In the genomic region with DNA sequence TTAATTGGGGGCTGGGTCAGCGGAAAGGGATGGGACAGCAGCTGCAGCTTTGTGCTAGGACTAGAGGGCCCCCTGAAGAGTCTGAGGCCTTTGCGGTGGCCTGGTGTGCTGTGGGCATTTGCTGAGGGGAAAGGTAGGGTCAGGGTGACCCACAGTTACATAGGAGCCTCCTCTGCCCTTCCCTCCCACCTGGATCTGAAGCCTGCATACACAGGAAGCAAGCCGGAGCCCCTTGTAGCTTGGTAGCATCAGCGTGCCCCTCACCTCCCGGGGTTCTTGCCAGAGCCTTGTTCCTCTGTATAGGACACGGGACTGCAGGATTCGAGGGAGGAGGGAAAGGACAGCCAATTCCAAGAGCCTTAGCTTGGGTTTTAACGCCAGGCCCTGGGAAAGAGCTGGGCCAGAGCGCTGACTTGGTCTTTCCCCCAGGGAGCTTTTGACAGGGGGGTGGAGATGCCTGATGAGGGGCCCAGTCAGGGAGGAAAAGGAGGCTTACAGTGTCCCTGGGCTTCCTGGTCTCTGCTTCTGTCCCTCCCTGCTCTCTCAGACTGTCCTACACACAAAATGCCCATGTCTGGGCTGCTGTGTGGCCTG, we compare ENCODE assay signal across 8 mouse cellular contexts. TPM values are rescaled to one million over a fixed set of nuclear protein-coding genes. Genes with fewer than 3 reads are reported as not detected.
DNase-seq lines count a peak whose midpoint lies in the region; ATAC-seq and TF ChIP-seq lines count a peak whose summit lies in the region.

No protein-coding gene starts in this region.

- peak overlapping the region; percentile 47 for H3K4me3 ChIP-seq in kidney, postnatal 0 days (replicated peaks; ENCODE audit: low read depth, low read length)
- H3K4me3 ChIP-seq in forebrain, embryonic 16.5 days (replicated peaks; ENCODE audit: low read length) = peak overlapping the region; percentile 62
- peak overlapping the region; percentile 49 for H3K4me3 ChIP-seq in intestine, postnatal 0 days (ENCODE audit: low read depth, low read length)
- H3K4me3 ChIP-seq in neural tube, embryonic 14.5 days (ENCODE audit: low read depth, low read length) = peak overlapping the region; percentile 16; the same call in 1 of the 2 replicates

- ATAC-seq in kidney, postnatal 0 days (replicated peaks; ENCODE audit: low FRiP score, low read depth) = no peak
- ATAC-seq in forebrain, embryonic 16.5 days = peak; percentile 15; the same call in 1 of the 2 replicates
- no peak for ATAC-seq in intestine, postnatal 0 days
- ATAC-seq in neural tube, embryonic 14.5 days (ENCODE audit: low read depth) = peak; percentile 21; the same call in 1 of the 2 replicates

- peak overlapping the region; percentile 38 for H3K9ac ChIP-seq in kidney, postnatal 0 days (ENCODE audit: low read depth, low read length)
- H3K9ac ChIP-seq in forebrain, embryonic 16.5 days (replicated peaks; ENCODE audit: low read depth, low read length) = no peak overlapping the region; the same call in 1 of the 2 replicates
- no peak overlapping the region for H3K9ac ChIP-seq in intestine, postnatal 0 days (ENCODE audit: low read depth, low read length)
- H3K9ac ChIP-seq in neural tube, embryonic 14.5 days (replicated peaks; ENCODE audit: low read depth, low read length) = no peak overlapping the region

- no peaks in the 10 kb centered on the region for H3K27me3 ChIP-seq in kidney, postnatal 0 days (ENCODE audit: insufficient read depth, low read length)
- no peaks in the 10 kb centered on the region for H3K27me3 ChIP-seq in forebrain, embryonic 16.5 days (replicated peaks; ENCODE audit: control insufficient read depth, insufficient read depth, low read length)
- peaks cover 15% of the 10 kb centered on the region; the same call in 1 of the 2 replicates for H3K27me3 ChIP-seq in intestine, postnatal 0 days (replicated peaks; ENCODE audit: control insufficient read depth, insufficient read depth, low read length)
- peaks cover 9% of the 10 kb centered on the region for H3K27me3 ChIP-seq in neural tube, embryonic 14.5 days (ENCODE audit: control insufficient read depth, insufficient read depth, low read length)

- 11% methylated on average over 9 of the region's 9 CpGs for WGBS in kidney, postnatal 0 days
- 6% methylated on average over 9 of the region's 9 CpGs for WGBS in forebrain, embryonic 16.5 days
- 40% methylated on average over 9 of the region's 9 CpGs for WGBS in intestine, postnatal 0 days
- 6% methylated on average over 9 of the region's 9 CpGs for WGBS in neural tube, embryonic 14.5 days

- DNase-seq in kidney, postnatal 0 days (ENCODE audit: low spot score) = peak; percentile 68
- no peak for DNase-seq in kidney, adult 11 months
- DNase-seq in right cerebral cortex, adult 2 months (ENCODE audit: low spot score in 2 of 2) = no peak
- DNase-seq in T-cell, adult 2 months (ENCODE audit: low spot score) = no peak
- no peak for DNase-seq in right cerebral cortex, postnatal 4 days

- H3K9me3 ChIP-seq in kidney, postnatal 0 days (replicated peaks; ENCODE audit: low read length) = no peaks in the 10 kb centered on the region
- H3K9me3 ChIP-seq in forebrain, embryonic 16.5 days (ENCODE audit: control insufficient read depth, low read length) = no peaks in the 10 kb centered on the region
- H3K9me3 ChIP-seq in intestine, postnatal 0 days (ENCODE audit: control insufficient read depth) = no peaks in the 10 kb centered on the region
- no peaks in the 10 kb centered on the region for H3K9me3 ChIP-seq in neural tube, embryonic 14.5 days (ENCODE audit: control insufficient read depth, low read length)

- TF ChIP-seq CTCF in kidney, postnatal 0 days (IDR thresholded peaks at IDR 0.05; ENCODE audit: low read depth) = no peak
- no peak for TF ChIP-seq CTCF in intestine, postnatal 0 days (IDR thresholded peaks at IDR 0.05; ENCODE audit: low read depth)

- 0 out of 2 replicates have a peak, but pooled peaks cover 3% of the 10 kb centered on the region for H3K36me3 ChIP-seq in kidney, postnatal 0 days (ENCODE audit: insufficient read depth, low read length)
- no peaks in the 10 kb centered on the region for H3K36me3 ChIP-seq in forebrain, embryonic 16.5 days (ENCODE audit: control insufficient read depth, insufficient read depth)
- H3K36me3 ChIP-seq in intestine, postnatal 0 days (ENCODE audit: control insufficient read depth, insufficient read depth) = no peaks in the 10 kb centered on the region
- H3K36me3 ChIP-seq in neural tube, embryonic 14.5 days (ENCODE audit: control insufficient read depth, insufficient read depth, low read length) = no peaks in the 10 kb centered on the region

- peak overlapping the region; percentile 64 for H3K4me2 ChIP-seq in kidney, postnatal 0 days (ENCODE audit: low read length)
- peak overlapping the region; percentile 100 for H3K4me2 ChIP-seq in forebrain, embryonic 16.5 days (ENCODE audit: low read length)
- peak overlapping the region; percentile 71 for H3K4me2 ChIP-seq in intestine, postnatal 0 days (replicated peaks; ENCODE audit: low read depth)
- peak overlapping the region; percentile 12; the same call in 1 of the 2 replicates for H3K4me2 ChIP-seq in neural tube, embryonic 14.5 days (ENCODE audit: low read depth, low read length)

- H3K27ac ChIP-seq in kidney, postnatal 0 days = peak overlapping the region; percentile 82
- no peak overlapping the region for H3K27ac ChIP-seq in forebrain, embryonic 16.5 days (ENCODE audit: low read length)
- no peak overlapping the region for H3K27ac ChIP-seq in intestine, postnatal 0 days (ENCODE audit: low read depth, low read length)
- H3K27ac ChIP-seq in neural tube, embryonic 14.5 days (ENCODE audit: low read depth, low read length) = 0 out of 2 replicates have a peak overlapping the region, but pooled peaks have one; percentile 18

- peaks cover 8% of the 10 kb centered on the region; the same call in 1 of the 2 replicates for H3K4me1 ChIP-seq in kidney, postnatal 0 days (replicated peaks; ENCODE audit: insufficient read depth, low read length)
- H3K4me1 ChIP-seq in forebrain, embryonic 16.5 days (replicated peaks; ENCODE audit: control insufficient read depth, insufficient read depth, low read length) = peaks cover 26% of the 10 kb centered on the region
- no peaks in the 10 kb centered on the region for H3K4me1 ChIP-seq in intestine, postnatal 0 days (replicated peaks; ENCODE audit: control insufficient read depth, insufficient read depth, low read length)
- peaks cover 17% of the 10 kb centered on the region for H3K4me1 ChIP-seq in neural tube, embryonic 14.5 days (ENCODE audit: control insufficient read depth, insufficient read depth, low read length)

RNA-seq across cellular contexts. Expression of a gene that starts 1.6 kb away (rescaled TPM):
- 9.5 TPM in 2 replicates for polyA plus RNA-seq in kidney, postnatal 0 days (2015; fragmentation: Nextera tagmentation; extraction: Ambion mirVana)
- 3.6 and 5.1 TPM in 2 replicates for polyA plus RNA-seq in forebrain, embryonic 16.5 days (2015; fragmentation: Nextera tagmentation; extraction: Ambion mirVana)
- polyA plus RNA-seq in intestine, postnatal 0 days (2015; fragmentation: Nextera tagmentation; extraction: Ambion mirVana) = 1.7 TPM in 2 replicates
- polyA plus RNA-seq in neural tube, embryonic 14.5 days (2014; fragmentation: Nextera tagmentation; extraction: Ambion mirVana) = 1.8 and 3.6 TPM in 2 replicates

Comparison
In these comparisons a context has a peak if more than half of its experiments do, and no peak if none do; other contexts are left out.
1. ATAC-seq: peak in forebrain, embryonic 16.5 days (single experiment) and neural tube, embryonic 14.5 days (single experiment); none in kidney, postnatal 0 days (single experiment) and intestine, postnatal 0 days (single experiment).
2. H3K27ac ChIP-seq: peak in kidney, postnatal 0 days (single experiment) and neural tube, embryonic 14.5 days (single experiment); none in forebrain, embryonic 16.5 days (single experiment) and intestine, postnatal 0 days (single experiment).
3. H3K4me2 ChIP-seq: peak in every context shown above with its lines; median percentile 100 in forebrain, embryonic 16.5 days; 71 in intestine, postnatal 0 days; 64 in kidney, postnatal 0 days; 12 in neural tube, embryonic 14.5 days.
4. Peak in every context shown above with its lines, with median percentiles within 50 percentile points of each other: H3K4me3 ChIP-seq.